In the genomic region with DNA sequence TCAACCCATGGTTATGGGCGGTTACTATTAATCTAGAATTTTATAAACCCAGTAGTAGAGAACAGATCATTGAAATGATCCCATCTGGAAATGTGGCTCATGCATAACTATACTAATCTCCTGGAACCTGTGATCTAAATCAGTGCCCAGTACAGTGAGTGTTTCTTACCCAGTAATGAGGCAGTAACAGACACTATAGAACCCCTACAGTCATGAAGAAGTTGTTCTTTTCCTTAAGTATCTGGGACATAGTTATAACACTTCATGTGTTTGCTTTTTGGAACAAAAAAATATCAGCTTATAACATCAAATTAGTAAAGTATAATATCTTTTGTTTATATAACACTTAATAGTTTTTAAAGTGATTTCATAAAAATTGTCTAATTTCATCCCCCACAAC, we compare ENCODE assay signal across 29 mouse cellular contexts.
"Had no signal": no experiment of that assay in that cellular context is flagged by ENCODE, and none has a peak within 500 bp of the region (broad histone marks: within the 10 kb centered on the region; RNA-seq: fewer than 3 reads in every experiment).

No protein-coding gene starts in this region.

- H3K27me3 ChIP-seq: limb, embryonic 12.5 days; limb, embryonic 13.5 days; limb, embryonic 15.5 days; liver, embryonic 12.5 days; liver, embryonic 13.5 days; liver, embryonic 15.5 days; lung, embryonic 15.5 days; megakaryocyte, embryonic 14.5 days; midbrain, embryonic 12.5 days; midbrain, embryonic 13.5 days; midbrain, embryonic 15.5 days; neural tube, embryonic 12.5 days had no signal

- H3K9ac ChIP-seq: limb, embryonic 12.5 days; limb, embryonic 13.5 days; limb, embryonic 15.5 days; liver, embryonic 12.5 days; liver, embryonic 13.5 days; liver, embryonic 14.5 days; liver, embryonic 15.5 days; liver, postnatal 0 days; lung, embryonic 14.5 days; lung, embryonic 15.5 days; midbrain, embryonic 12.5 days; midbrain, embryonic 13.5 days; midbrain, embryonic 15.5 days; neural tube, embryonic 12.5 days had no signal

- DNase-seq: layer of hippocampus, postnatal 36 days; left cerebral cortex, postnatal 4 days; liver; liver, embryonic 13.5 days; liver, postnatal 0 days; lung, adult 2 months; lung, embryonic 14.5 days; lung, postnatal 14 days; lung, postnatal 36 days; lung, postnatal 4 days had no signal

- H3K4me1 ChIP-seq: liver, embryonic 12.5 days; liver, embryonic 13.5 days; liver, embryonic 15.5 days; lung, embryonic 15.5 days; midbrain, embryonic 10.5 days; midbrain, embryonic 13.5 days; midbrain, embryonic 15.5 days; neural tube, embryonic 12.5 days had no signal

- H3K4me3 ChIP-seq: left cerebral cortex, adult 2 months; limb, embryonic 10.5 days; limb, embryonic 12.5 days; limb, embryonic 13.5 days; limb, embryonic 15.5 days; liver, embryonic 12.5 days; liver, embryonic 13.5 days; liver, embryonic 15.5 days; lung, embryonic 15.5 days; megakaryocyte, embryonic 14.5 days; midbrain, embryonic 10.5 days; midbrain, embryonic 12.5 days; midbrain, embryonic 13.5 days; midbrain, embryonic 15.5 days; myocyte; neural tube, embryonic 12.5 days had no signal

- H3K4me2 ChIP-seq: limb, embryonic 12.5 days; limb, embryonic 13.5 days; limb, embryonic 15.5 days; liver, embryonic 11.5 days; liver, embryonic 12.5 days; liver, embryonic 13.5 days; liver, embryonic 15.5 days; lung, embryonic 14.5 days; lung, embryonic 15.5 days; midbrain, embryonic 12.5 days; midbrain, embryonic 13.5 days; midbrain, embryonic 15.5 days; neural tube, embryonic 12.5 days had no signal

- H3K36me3 ChIP-seq: liver, embryonic 13.5 days; midbrain, embryonic 15.5 days had no signal

- H3K9me3 ChIP-seq: limb, embryonic 10.5 days; limb, embryonic 12.5 days; limb, embryonic 13.5 days; limb, embryonic 15.5 days; liver, embryonic 12.5 days; liver, embryonic 13.5 days; liver, embryonic 15.5 days; lung, embryonic 15.5 days; megakaryocyte, embryonic 14.5 days; midbrain, embryonic 10.5 days; midbrain, embryonic 12.5 days; midbrain, embryonic 13.5 days; midbrain, embryonic 15.5 days; neural tube, embryonic 12.5 days had no signal

- ATAC-seq: liver, embryonic 12.5 days; liver, postnatal 0 days; midbrain, embryonic 13.5 days; midbrain, embryonic 15.5 days; midbrain, embryonic 16.5 days had no signal

- H3K27ac ChIP-seq: left cerebral cortex, adult 2 months; limb, embryonic 10.5 days; limb, embryonic 12.5 days; limb, embryonic 13.5 days; limb, embryonic 15.5 days; liver, embryonic 12.5 days; liver, embryonic 13.5 days; liver, embryonic 14.5 days; liver, embryonic 15.5 days; lung, embryonic 15.5 days; macrophage; midbrain, embryonic 10.5 days; midbrain, embryonic 12.5 days; midbrain, embryonic 13.5 days; midbrain, embryonic 15.5 days; neural tube, embryonic 12.5 days had no signal
